ENCODE assay signal across 9 mouse cellular contexts in the genomic region with DNA sequence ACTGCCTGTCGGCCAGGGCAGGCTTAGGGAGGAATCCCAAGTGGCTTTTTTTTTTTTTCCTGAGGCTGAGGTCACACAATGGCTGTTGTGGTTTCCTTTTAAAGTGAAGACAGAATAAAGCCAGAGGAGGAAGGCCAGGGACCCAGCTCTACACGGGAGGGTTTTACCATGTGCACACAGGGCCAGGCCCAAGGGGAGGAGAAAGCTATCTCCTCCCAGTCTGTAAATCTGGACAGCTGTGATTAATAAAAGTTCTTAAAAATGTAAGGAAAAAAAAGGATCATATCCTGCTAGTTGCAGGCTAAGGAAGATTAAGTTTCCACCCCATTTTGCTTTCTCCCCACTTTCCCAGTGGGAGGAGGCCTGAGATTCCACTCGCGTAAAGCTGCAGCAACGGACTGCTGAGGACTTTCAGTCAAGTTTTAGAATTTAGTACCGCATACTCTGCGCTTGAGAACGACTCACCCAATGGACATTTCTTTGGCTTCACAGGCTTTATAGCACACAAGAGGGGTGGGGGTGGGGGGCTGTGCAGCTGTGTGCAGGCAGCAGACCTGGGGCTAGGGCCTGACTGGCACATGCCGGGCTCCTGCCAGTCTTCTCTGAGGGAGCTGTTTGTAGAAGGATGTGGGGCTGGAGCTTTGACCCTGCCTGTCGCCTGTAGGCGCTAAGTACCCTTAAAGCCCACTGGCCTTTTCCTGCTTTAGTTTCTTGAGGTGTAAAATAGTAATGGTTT.
DNase-seq lines count a peak whose midpoint lies in the region; ATAC-seq and TF ChIP-seq lines count a peak whose summit lies in the region.
"Had no signal": no experiment of that assay in that cellular context is flagged by ENCODE, and none has a peak within 500 bp of the region (broad histone marks: within the 10 kb centered on the region; RNA-seq: fewer than 3 reads in every experiment).

No protein-coding gene starts in this region.

- H3K9me3 ChIP-seq in intestine, embryonic 14.5 days (ENCODE audit: control insufficient read depth, low read length), result no peaks in the 10 kb centered on the region
- H3K9me3 ChIP-seq in intestine, postnatal 0 days (ENCODE audit: control insufficient read depth), result no peaks in the 10 kb centered on the region
- no peaks in the 10 kb centered on the region for H3K9me3 ChIP-seq in liver, postnatal 0 days (ENCODE audit: low read length)
- H3K9me3 ChIP-seq: liver, embryonic 15.5 days had no signal

- TF ChIP-seq POLR2A in brain, embryonic 14.5 days (IDR thresholded peaks at IDR 0.05; ENCODE audit: borderline replicate concordance, extremely low read depth, insufficient read depth, insufficient read length, poor library complexity, severe bottlenecking), result no peak

- no peaks in the 10 kb centered on the region for H3K27me3 ChIP-seq in intestine, embryonic 14.5 days (replicated peaks; ENCODE audit: control insufficient read depth, insufficient read depth, low read length)
- no peaks in the 10 kb centered on the region for H3K27me3 ChIP-seq in intestine, postnatal 0 days (replicated peaks; ENCODE audit: control insufficient read depth, insufficient read depth, low read length)
- no peaks in the 10 kb centered on the region for H3K27me3 ChIP-seq in liver, postnatal 0 days (ENCODE audit: insufficient read depth, low read length)
- H3K27me3 ChIP-seq: liver, embryonic 15.5 days had no signal

- no peak for TF ChIP-seq CTCF in intestine, postnatal 0 days (IDR thresholded peaks at IDR 0.05; ENCODE audit: low read depth)
- no peak for TF ChIP-seq CTCF in brain, embryonic 14.5 days (IDR thresholded peaks at IDR 0.05; ENCODE audit: borderline replicate concordance, extremely low read depth, insufficient read depth, insufficient read length)
- no peak for TF ChIP-seq CTCF in liver, postnatal 0 days (IDR thresholded peaks at IDR 0.05; ENCODE audit: low read depth)

- WGBS in intestine, embryonic 14.5 days, result 24% methylated on average over 11 of the region's 11 CpGs
- WGBS in intestine, postnatal 0 days, result 46% methylated on average over 11 of the region's 11 CpGs
- WGBS in liver, postnatal 0 days (ENCODE audit: insufficient replicate concordance), result 56% methylated on average over 11 of the region's 11 CpGs

- H3K9ac ChIP-seq in intestine, embryonic 14.5 days (ENCODE audit: low read length), result no peak overlapping the region
- H3K9ac ChIP-seq in intestine, postnatal 0 days (ENCODE audit: low read depth, low read length), result no peak overlapping the region
- H3K9ac ChIP-seq in liver, postnatal 0 days (replicated peaks), result no peak overlapping the region
- H3K9ac ChIP-seq: liver, embryonic 15.5 days had no signal

- H3K4me3 ChIP-seq in intestine, embryonic 14.5 days (ENCODE audit: low read depth, low read length), result no peak overlapping the region
- H3K4me3 ChIP-seq in intestine, postnatal 0 days (ENCODE audit: low read depth, low read length), result no peak overlapping the region
- no peak overlapping the region for H3K4me3 ChIP-seq in liver, postnatal 0 days (ENCODE audit: low read depth, low read length)
- H3K4me3 ChIP-seq: liver, embryonic 15.5 days had no signal

- DNase-seq in intestine, embryonic 14.5 days (ENCODE audit: low spot score), result no peak
- peak; percentile 61 for DNase-seq in brain, embryonic 14.5 days (ENCODE audit: low read depth)
- DNase-seq in liver, postnatal 0 days, result no peak
- DNase-seq in urinary bladder, postnatal 25 days (ENCODE audit: low spot score), result no peak
- DNase-seq in cerebellum, postnatal 25 days, result no peak
- no peak for DNase-seq in cerebellum, adult 11-12 months

- no peak for TF ChIP-seq EP300 in liver, postnatal 0 days (IDR thresholded peaks at IDR 0.05; ENCODE audit: low read depth)

- peak overlapping the region; percentile 16; the same call in 1 of the 2 replicates for H3K4me2 ChIP-seq in intestine, embryonic 14.5 days (ENCODE audit: low read length)
- H3K4me2 ChIP-seq in intestine, postnatal 0 days (replicated peaks; ENCODE audit: low read depth), result no peak overlapping the region
- H3K4me2 ChIP-seq in liver, postnatal 0 days (ENCODE audit: low read depth, low read length), result no peak overlapping the region
- H3K4me2 ChIP-seq: liver, embryonic 15.5 days had no signal

- ATAC-seq in intestine, embryonic 14.5 days (replicated peaks; ENCODE audit: low FRiP score, low TSS enrichment, low read depth), result 0 out of 2 replicates have a peak, but pooled peaks have one; percentile 17
- ATAC-seq in intestine, postnatal 0 days, result no peak
- peak; percentile 25 for ATAC-seq in granulocyte monocyte progenitor cell, adult 5-6 weeks (replicated peaks; ENCODE audit: poor library complexity, severe bottlenecking)
- ATAC-seq in liver, postnatal 0 days, result no peak

- H3K4me1 ChIP-seq in intestine, embryonic 14.5 days (replicated peaks; ENCODE audit: control insufficient read depth, insufficient read depth, low read length), result peaks cover 57% of the 10 kb centered on the region
- H3K4me1 ChIP-seq in intestine, postnatal 0 days (replicated peaks; ENCODE audit: control insufficient read depth, insufficient read depth, low read length), result 0 out of 2 replicates have a peak, but pooled peaks cover 7% of the 10 kb centered on the region
- H3K4me1 ChIP-seq in liver, postnatal 0 days (ENCODE audit: insufficient read depth), result no peaks in the 10 kb centered on the region; the same call in 1 of the 2 replicates
- H3K4me1 ChIP-seq: liver, embryonic 15.5 days had no signal

- H3K27ac ChIP-seq in intestine, embryonic 14.5 days (ENCODE audit: low read depth), result peak overlapping the region; percentile 81
- no peak overlapping the region; the same call in 1 of the 2 replicates for H3K27ac ChIP-seq in intestine, postnatal 0 days (ENCODE audit: low read depth, low read length)
- H3K27ac ChIP-seq in liver, postnatal 0 days (ENCODE audit: low read depth), result 0 out of 2 replicates have a peak overlapping the region, but pooled peaks have one; percentile 34
- H3K27ac ChIP-seq: liver, embryonic 15.5 days had no signal

- H3K36me3 ChIP-seq in intestine, embryonic 14.5 days (ENCODE audit: control insufficient read depth, insufficient read depth, low read length), result peaks cover 18% of the 10 kb centered on the region
- peaks cover 14% of the 10 kb centered on the region for H3K36me3 ChIP-seq in intestine, postnatal 0 days (ENCODE audit: control insufficient read depth, insufficient read depth)
- H3K36me3 ChIP-seq in liver, postnatal 0 days (replicated peaks; ENCODE audit: insufficient read depth, low read length), result peaks cover 10% of the 10 kb centered on the region

Comparison
In these comparisons a context has a peak if more than half of its experiments do, and no peak if none do; other contexts are left out.
1. ATAC-seq: peak in intestine, embryonic 14.5 days (single experiment) and granulocyte monocyte progenitor cell, adult 5-6 weeks (single experiment); none in intestine, postnatal 0 days (single experiment) and liver, postnatal 0 days (single experiment).